Mouse (Mus musculus) kidney, postnatal 0 days (tissue): Measurements from ENCODE around the gene Slc22a17. TPM values are rescaled to one million over a fixed set of nuclear protein-coding genes. Genes with fewer than 3 reads are reported as not detected.

Experiments used
- ATAC-seq: fragments of 200-750 bp; cut with Nextera tagmentation; replicated peaks from 2 replicates; pipeline ENCODE4 v1.8.0; 2017; ENCODE audit warnings: low read depth, moderate number of reproducible peaks, moderate TSS enrichment, moderate library complexity; ENCODE audit not compliant: low FRiP score
- DNase-seq: peaks from one replicate; pipeline ENCODE4 v3.0.0-alpha.2; 2016; ENCODE audit warnings: low spot score
- H3K27ac ChIP-seq: fragments of 300-500 bp; sonication (generic); 2 replicates; pipeline ENCODE4 v1.5.1; 2014; ENCODE audit warnings: mild to moderate bottlenecking
- H3K27me3 ChIP-seq: fragments of 300-500 bp; sonication (generic); 2 replicates; pipeline ENCODE4 v1.6.1; 2014; ENCODE audit warnings: low read length, mixed read lengths; ENCODE audit not compliant: insufficient read depth
- H3K36me3 ChIP-seq: fragments of 300-500 bp; sonication (generic); 2 replicates; pipeline ENCODE4 v1.6.1; 2014; ENCODE audit warnings: low read length, mixed read lengths; ENCODE audit not compliant: insufficient read depth
- H3K4me1 ChIP-seq: fragments of 300-500 bp; sonication (generic); replicated peaks from 2 replicates; pipeline ENCODE4 v1.6.1; 2014; ENCODE audit warnings: antibody characterized with exemption, low read length, mixed read lengths; ENCODE audit not compliant: insufficient read depth
- H3K4me2 ChIP-seq: fragments of 300-500 bp; sonication (generic); 2 replicates; pipeline ENCODE4 v1.6.1; 2014; ENCODE audit warnings: mild to moderate bottlenecking, low read length, moderate library complexity, mixed read lengths
- H3K4me3 ChIP-seq: fragments of 300-500 bp; sonication (generic); replicated peaks from 2 replicates; pipeline ENCODE4 v1.5.1; 2014; ENCODE audit warnings: low read depth, low read length
- H3K9ac ChIP-seq: fragments of 300-500 bp; sonication (generic); 2 replicates; pipeline ENCODE4 v1.6.1; 2014; ENCODE audit warnings: low read depth, low read length
- H3K9me3 ChIP-seq: fragments of 300-500 bp; sonication (generic); replicated peaks from 2 replicates; pipeline ENCODE4 v1.6.1; 2016; ENCODE audit warnings: low read length, inconsistent platforms, mixed read lengths
- CTCF ChIP-seq: IDR thresholded peaks from 2 replicates; pipeline ENCODE4 v1.5.1; 2016; ENCODE audit warnings: antibody characterized with exemption, low read depth, mild to moderate bottlenecking, moderate library complexity
- WGBS: fragments of 180-500 bp; shearing (Covaris S2); extraction: QIAGEN DNeasy Blood & Tissue Kit; methylation state at CpG from one replicate; pipeline ENCODE4 v1.1.7; 2014; 5-methylcytosine and 5-hydroxymethylcytosine counted together
- polyA plus RNA-seq: library from polyadenylated mRNA; unstranded; fragments of >200 nt; fragmentation: Nextera tagmentation; extraction: Ambion mirVana; gene quantifications from 2 replicates; pipeline ENCODE4 v1.2.1, GENCODE M21; 2015

Slc22a17 gene
- polyA plus RNA-seq, 1 experiment from 2014 or later = 48.1 TPM

- Histone ChIP-seq H3K36me3 (no peaks in the 10 kb centered on the region), H3K4me2 (no peak within 1 kb of the TSS), H3K9ac (no peak within 1 kb of the TSS), H3K27ac (no peak within 1 kb of the TSS), H3K27me3 (no peaks in the 10 kb centered on the region), H3K4me1 (peaks cover 8% of the 10 kb centered on the region), H3K9me3 (no peaks in the 10 kb centered on the region), H3K4me3 (no peak within 1 kb of the TSS)
- 28% methylated on average over 6 of the region's 6 CpGs for WGBS
- no peak for TF ChIP-seq CTCF
- no peak for DNase-seq
- 0 out of 2 replicates have a peak, but pooled peaks have one; percentile 37 for ATAC-seq
Measured at GRCm38 (mm10) chr14:54932645-54933150, 19.8 kb upstream of the Slc22a17 start, which contains the start of gene Il25. Gene Il25 (plus strand): TSS chr14:54932695.

DNA sequence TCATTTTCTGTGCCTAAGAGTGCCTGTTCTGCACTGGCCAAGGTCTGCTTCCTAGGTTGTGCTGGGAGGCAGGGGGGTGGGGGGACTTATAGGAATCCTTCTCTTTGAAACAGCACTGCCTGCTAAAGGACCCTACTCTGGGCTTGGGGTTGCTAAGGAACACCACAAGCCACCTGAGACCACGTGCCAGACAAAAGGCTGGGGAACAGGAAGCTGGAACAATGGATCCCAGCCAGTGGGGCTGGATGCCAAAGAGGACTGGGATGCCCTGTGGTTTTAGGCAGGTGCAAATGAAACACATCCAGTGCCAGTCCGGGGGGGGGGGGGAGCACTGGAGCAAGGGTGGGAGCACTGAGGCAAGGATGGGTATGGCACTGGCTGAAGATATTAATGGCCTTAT lies 17.5 kb upstream of the Slc22a17 start:
- DNase-seq (no peak), ATAC-seq (no peak)
- Histone ChIP-seq H3K4me2 (no peak overlapping the region), H3K36me3 (no peaks in the 10 kb centered on the region), H3K9ac (no peak overlapping the region), H3K27me3 (no peaks in the 10 kb centered on the region), H3K4me3 (no peak overlapping the region), H3K9me3 (no peaks in the 10 kb centered on the region), H3K4me1 (peaks cover 8% of the 10 kb centered on the region), H3K27ac (no peak overlapping the region)
- TF ChIP-seq CTCF = no peak
- 22% methylated on average over 2 of the region's 2 CpGs for WGBS

DNA sequence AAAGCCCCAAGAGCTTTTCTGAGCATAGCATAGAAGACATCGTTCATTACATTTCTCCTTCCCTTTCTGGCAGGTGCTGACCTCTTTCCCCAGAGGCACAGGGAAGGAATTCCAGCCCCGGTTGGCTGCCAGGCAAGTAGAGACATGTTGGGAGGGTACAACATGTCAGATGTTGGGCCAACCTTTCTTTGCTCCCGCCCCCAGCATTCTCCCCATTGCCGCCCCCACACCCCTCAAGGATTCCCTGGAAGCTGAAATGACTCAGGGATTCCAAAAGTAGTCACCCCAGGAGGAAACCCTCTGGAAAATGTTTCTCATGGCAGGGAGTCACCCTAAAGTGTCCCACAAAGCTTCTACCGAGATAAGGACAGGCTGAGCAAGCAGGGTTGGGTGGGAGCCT lies 16.9 kb upstream of the Slc22a17 start:
- no peak overlapping the region for H3K4me2 ChIP-seq
- ATAC-seq (no peak), DNase-seq (no peak)
- H3K27me3 ChIP-seq = no peaks in the 10 kb centered on the region
- H3K4me1 ChIP-seq = peaks cover 13% of the 10 kb centered on the region
- no peak for TF ChIP-seq CTCF
- H3K27ac ChIP-seq = no peak overlapping the region
- 61% methylated on average over 5 of the region's 5 CpGs for WGBS
- H3K9ac ChIP-seq = no peak overlapping the region
- no peaks in the 10 kb centered on the region for H3K9me3 ChIP-seq
- H3K4me3 ChIP-seq = no peak overlapping the region
- H3K36me3 ChIP-seq = no peaks in the 10 kb centered on the region

- H3K9me3 ChIP-seq = no peaks in the 10 kb centered on the region
- no peaks in the 10 kb centered on the region for H3K27me3 ChIP-seq
- WGBS = 22% methylated on average over 7 of the region's 7 CpGs
- H3K36me3 ChIP-seq = no peaks in the 10 kb centered on the region
- no peak overlapping the region for H3K4me3 ChIP-seq
- no peak for TF ChIP-seq CTCF
- peaks cover 22% of the 10 kb centered on the region for H3K4me1 ChIP-seq
- no peak for ATAC-seq
- peak overlapping the region; percentile 95 for H3K27ac ChIP-seq
- H3K9ac ChIP-seq = peak overlapping the region; percentile 80
- H3K4me2 ChIP-seq = peak overlapping the region; percentile 88
- DNase-seq = no peak
Measured at GRCm38 (mm10) chr14:54927296-54927695, 14.4 kb upstream of the Slc22a17 start.

DNA sequence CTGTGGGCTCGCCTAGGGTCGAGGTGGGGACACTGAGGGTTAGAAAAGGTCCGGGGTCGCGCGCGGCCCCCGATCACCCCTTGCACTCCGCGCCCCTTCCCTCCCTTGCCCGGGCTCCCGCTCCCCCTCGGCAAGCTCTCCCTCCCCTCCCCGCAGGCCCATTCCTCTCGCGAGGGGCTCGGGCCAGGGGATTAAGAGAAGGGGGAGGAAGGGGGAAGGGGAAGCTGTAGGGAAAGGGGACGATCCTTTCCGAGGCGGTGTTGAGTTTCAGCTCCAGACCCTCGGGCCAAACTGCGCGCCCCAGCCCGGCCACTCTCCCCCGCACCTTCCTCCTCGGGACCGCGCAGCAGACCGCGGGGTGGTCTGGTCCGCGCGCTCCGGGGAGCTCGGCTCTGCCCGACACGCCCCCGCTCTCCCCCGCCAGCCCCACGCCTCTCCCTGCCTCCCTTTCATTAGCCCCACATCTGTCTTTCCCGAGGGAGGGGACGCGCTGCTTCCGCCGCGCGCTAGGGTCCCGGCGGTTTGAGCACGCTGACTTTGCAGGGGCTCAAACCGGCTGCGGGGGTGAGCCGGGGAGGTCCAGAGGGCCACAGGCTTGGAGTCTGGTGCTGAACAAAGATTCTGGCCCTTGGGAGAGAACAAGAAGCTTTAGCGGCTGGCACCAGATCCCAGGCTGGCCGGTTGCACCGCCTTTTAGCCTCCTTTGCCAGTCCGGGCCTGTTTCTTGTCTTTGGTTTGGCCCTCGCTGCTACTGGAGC lies 13.6 kb upstream of the Slc22a17 start:
- ATAC-seq (peak; percentile 85), DNase-seq (peak; percentile 95)
- H3K9ac ChIP-seq = peak overlapping the region; percentile 80
- WGBS = 1% methylated on average over 46 of the region's 58 CpGs
- H3K4me3 ChIP-seq = peak overlapping the region; percentile 48
- peak overlapping the region; percentile 95 for H3K27ac ChIP-seq
- peaks cover 22% of the 10 kb centered on the region for H3K4me1 ChIP-seq
- H3K36me3 ChIP-seq = no peaks in the 10 kb centered on the region
- no peaks in the 10 kb centered on the region for H3K27me3 ChIP-seq
- TF ChIP-seq CTCF = no peak
- no peaks in the 10 kb centered on the region for H3K9me3 ChIP-seq
- H3K4me2 ChIP-seq = peak overlapping the region; percentile 88

DNA sequence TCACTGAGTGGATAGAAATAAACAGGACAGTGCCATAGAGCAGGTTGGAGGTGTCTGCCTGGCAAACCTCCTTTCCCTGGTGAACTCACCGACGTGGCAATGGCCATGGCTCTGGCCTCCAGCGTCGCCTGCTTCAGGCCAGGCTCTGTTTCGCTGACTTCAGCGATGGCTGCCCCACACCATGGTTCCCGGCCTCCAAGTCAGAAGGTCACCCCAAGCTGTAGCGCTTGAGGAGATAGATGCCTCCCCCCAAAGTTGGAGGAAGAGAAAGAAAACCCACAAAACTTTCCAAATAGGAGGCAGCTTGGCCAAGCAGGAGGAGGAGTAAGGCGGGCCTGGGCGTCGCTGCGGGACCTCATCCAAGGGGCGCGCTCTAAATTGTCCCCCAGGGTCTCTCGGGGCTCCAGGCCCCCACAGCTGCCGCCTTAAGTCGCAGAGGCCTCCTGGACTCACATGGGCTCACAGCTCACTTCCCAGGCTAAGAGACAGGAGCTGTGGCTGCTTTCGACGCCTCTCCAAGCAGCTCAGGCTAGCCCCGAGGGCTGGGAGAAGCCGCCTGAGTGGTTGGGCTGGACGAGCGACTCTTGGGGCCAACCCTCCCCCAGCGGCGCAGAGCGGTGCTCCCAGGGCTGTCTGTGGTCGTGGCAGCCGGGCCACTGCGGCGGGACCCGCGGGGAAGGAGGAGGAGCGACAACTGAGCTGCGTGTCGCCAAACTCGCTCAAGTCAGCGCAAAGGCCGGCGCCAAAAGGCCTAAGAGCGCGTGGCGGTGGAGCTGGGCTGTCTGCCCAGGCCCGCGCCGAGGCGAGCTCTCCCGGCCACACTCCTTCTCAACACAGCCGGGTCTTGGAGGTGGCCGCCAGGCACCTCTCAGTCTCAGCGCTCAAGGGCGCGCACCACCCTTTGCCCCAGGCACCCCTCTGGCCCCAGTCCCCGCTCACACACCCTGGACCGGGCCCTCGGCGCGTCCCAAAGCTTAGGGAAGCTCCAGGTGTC lies 12.7 kb upstream of the Slc22a17 start, which contains the start of gene Efs:
TSS of gene Efs (minus strand) at position 778 of the 994 bp plus-strand sequence.
- no peak for TF ChIP-seq CTCF
- peak; percentile 67 for ATAC-seq
- H3K27ac ChIP-seq = peak within 1 kb of the TSS; percentile 95
- no peaks in the 10 kb centered on the region for H3K9me3 ChIP-seq
- peak within 1 kb of the TSS; percentile 48 for H3K4me3 ChIP-seq
- H3K9ac ChIP-seq = peak within 1 kb of the TSS; percentile 80
- H3K4me1 ChIP-seq = peaks cover 22% of the 10 kb centered on the region
- peak within 1 kb of the TSS; percentile 88 for H3K4me2 ChIP-seq
- 4% methylated on average over 57 of the region's 57 CpGs for WGBS
- no peaks in the 10 kb centered on the region for H3K27me3 ChIP-seq
- H3K36me3 ChIP-seq = no peaks in the 10 kb centered on the region
- peak; percentile 75 for DNase-seq
